Mouse (Mus musculus): ENCODE measurements around the gene Txk.

- TF ChIP-seq CTCF (IDR thresholded peaks at IDR 0.05; ENCODE audit: insufficient read depth, low read depth, low read length) (no peak), POLR2A (IDR thresholded peaks at IDR 0.05; ENCODE audit: insufficient read depth, low read depth, low read length) (no peak)
Measured at GRCm38 (mm10) chr5:72690516-72690915, 62.1 kb downstream of the Txk start.

Data from olfactory bulb, adult 2 months (tissue).